Mouse (Mus musculus): ENCODE results near the gene Tmem190.
"Not testable (repeated sequence)": the region's sequence is repeated elsewhere in the genome, so short reads cannot be mapped to it uniquely, and the experiment has no call there.

The Tmem190 gene

DNA sequence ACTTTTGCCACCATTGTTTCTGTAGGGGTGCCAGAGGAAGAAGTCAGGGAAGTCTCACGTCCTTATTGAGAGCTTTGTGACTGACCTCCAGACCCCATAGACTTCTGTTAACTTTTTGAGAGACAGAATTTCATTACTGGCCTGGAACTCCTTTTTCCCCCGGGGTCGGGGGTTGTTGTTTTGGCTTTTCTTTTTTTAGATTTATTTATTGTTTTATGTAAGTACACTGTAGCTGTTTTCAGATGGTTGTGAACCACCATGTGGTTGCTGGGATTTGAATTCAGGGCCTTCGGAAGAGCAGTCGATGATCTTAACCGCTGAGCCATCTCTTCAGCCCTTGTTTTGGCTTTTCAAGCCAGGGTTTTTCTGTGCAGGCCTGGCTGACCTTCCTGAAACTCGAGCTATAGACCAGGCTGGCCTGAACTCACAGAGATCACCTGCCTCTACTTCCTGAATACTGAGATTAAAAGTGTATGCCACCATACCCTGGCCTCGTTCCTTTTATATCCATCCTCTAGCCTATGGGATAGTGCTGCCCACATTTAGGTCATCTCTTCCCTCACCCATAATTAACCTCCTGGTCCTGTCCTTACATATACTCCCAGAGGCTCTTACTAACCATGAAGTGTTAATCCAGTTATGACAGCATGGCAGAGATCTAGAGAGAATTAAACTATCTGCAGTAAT lies 30.5 kb downstream of the Tmem190 start:
- no peak for DNase-seq (ENCODE audit: low spot score in 2 of 2)

DNA sequence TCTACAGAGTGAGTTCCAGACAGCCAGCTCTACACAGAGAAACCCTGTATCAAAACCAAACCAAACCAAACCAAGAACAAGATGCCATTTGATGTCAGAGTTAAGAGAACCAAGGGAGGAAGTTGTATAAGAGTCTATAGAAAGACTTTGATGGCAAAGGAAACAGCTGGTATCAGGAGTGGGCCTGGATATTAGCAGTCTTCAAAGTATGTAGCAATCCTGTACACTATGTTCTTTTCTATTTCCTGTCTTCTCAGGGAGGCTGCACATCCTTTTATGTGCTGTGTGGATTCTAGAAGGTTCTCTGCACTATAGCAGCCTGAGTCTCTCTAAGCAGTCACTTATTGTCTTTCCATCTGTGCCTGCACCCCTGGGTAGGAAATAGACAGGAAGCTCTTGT lies 33.8 kb downstream of the Tmem190 start:
- no peak for DNase-seq (ENCODE audit: low spot score in 2 of 2)

DNA sequence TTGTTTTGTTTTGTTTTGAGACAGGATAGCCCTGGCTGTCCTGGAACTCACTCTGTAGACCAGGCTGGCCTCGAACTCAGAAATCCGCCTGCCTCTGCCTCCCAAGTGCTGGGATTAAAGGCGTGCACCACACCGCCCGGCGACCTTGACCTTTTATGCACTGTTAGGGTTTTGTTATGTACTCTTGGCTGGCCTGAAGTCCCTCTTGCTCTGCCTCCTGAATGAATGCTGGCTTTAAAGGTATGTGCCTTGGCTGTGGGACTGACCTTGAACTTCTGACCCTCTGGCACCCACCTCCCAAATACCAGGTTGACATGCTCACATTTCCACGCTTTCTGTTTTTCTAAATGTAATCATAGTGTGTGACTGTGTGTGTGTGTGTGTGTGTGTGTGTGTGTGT lies 38.2 kb downstream of the Tmem190 start:
- not testable (repeated sequence) for DNase-seq (ENCODE audit: low spot score in 2 of 2)

DNA sequence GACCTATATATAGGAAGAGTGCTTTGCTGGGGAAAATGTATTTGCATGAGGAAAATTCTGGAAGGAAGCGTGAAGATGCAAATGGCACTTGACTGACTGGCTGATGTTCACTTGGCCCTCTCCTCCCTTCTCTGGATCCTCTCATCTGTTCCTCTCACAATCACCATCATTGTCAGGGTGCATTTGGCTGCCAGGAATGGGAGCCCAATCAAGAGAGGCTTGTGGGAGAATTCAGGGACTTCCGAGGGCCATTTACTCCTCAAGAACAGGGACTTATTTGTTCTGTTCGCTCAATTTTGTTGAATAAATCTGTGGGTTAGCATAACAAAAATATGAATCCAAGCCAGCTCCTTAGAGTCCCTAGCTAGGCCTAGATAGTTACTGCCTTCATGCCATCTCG lies 39.0 kb downstream of the Tmem190 start:
- no peak for DNase-seq (ENCODE audit: low spot score in 2 of 2)

DNA sequence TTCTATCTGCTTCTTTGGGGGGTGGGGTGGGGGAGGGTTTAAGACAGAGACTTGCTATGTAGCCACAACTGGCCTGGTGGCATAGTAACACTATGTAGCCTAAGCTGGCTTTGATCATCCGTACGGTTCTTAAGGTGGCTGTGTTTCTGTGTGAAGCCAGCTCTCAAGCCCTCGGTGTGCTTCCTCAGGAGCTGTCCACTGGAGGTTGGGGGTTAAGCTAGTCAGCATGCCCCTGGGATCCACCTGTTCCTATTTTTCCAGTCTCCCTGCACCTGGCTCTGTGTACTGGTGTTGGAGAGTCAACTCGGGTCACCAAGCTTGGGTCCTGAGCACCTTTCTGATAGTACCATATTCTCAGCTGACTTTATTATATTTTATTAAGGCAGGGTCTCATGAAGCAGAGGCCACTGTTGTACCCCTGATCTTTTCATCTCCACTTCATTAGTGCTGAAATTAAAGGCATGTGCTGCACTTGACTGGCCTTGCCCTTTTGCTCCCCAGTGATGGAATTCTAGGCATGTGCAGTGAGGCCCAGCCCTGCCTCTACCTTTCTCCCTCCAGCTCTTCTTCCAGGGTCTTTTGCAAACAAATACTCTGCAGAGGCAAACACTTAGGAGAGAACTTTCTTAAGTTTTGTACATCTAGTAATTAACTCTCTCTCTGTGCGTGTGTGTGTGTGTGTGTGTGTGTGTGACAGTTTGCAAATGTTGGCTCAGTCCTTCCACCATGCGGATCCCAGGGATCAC lies 39.6 kb downstream of the Tmem190 start:
- no peak for DNase-seq (ENCODE audit: low spot score in 2 of 2)

DNA sequence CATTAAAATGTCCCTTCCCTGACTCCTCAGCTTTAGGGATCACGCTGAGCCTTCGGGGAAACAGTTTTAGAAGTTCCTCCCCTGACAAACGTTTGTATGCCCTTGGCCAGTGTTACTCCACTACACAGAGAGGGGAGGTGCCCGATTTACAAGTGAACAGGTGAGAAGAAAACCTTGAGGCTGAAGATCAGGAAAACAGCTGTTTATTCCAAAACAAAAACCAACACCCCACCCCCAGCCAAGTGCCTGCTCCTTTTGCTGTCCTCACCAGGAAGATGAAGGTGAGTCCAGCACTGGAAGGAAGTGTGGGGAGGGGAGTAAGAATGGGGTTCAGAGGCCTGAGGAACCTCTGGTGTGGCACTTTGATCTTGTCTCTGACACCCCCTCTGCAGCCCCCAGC lies 42.6 kb downstream of the Tmem190 start:
- DNase-seq (ENCODE audit: low spot score in 2 of 2), result no peak

DNA sequence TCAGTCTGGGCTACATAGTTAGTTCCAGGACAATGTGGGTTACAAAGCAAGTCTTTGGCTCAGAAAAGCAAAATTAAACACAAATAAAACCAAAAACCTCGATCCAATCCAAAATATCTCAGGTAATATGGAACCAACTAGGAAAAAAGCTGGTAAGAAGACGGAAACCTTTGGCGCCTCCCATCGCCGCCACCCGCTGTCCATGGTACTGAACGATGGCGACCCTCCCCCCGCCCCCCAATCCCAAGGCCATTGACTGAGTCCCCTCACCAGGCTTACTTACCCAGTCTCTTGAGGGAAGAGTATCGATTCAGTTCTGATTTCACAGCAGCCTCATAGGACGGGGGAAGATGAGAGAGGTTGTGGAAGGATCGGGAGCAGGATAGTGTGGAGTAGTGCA lies 47.7 kb downstream of the Tmem190 start:
- DNase-seq (ENCODE audit: low spot score in 2 of 2), result no peak

All from frontal cortex, postnatal 25 days (tissue).